Mouse (Mus musculus): ENCODE data around the gene Ces2b. TPM values are rescaled to one million over a fixed set of nuclear protein-coding genes. Genes with fewer than 3 reads are reported as not detected.
"Not testable (repeated sequence)": the region's sequence is repeated elsewhere in the genome, so short reads cannot be mapped to it uniquely, and the experiment has no call there.

The Ces2b gene
- polyA plus RNA-seq, 1 experiment from 2014 or later = 0.31 TPM

DNA sequence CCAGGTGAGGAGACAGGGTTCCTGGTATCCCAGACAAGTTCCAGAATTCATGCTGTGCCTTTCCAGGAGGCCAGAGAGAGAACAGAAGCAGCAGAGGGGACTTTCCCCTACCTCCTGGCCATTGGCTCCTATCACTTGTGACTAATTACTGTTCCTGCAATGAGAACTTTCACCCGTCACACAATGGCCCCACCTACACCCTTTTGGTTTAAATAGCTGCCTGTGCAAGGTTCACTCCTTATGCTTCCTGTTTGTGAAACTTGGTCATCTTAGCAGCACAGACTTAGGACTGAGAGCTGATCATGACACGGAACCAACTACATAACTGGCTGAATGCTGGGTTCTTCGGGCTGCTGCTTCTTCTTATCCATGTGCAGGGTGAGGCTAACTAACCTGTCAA is 15.5 kb downstream of the Ces2b start, which contains the start of gene Ces2c:
Gene Ces2c, plus strand, starts transcription at position 238 of the 400 bp plus-strand sequence.
- Histone ChIP-seq H3K9me3 (no peaks in the 10 kb centered on the region), H3K27ac (no peak within 1 kb of the TSS), H3K36me3 (no peaks in the 10 kb centered on the region), H3K4me1 (no peaks in the 10 kb centered on the region), H3K9ac (no peak within 1 kb of the TSS), H3K4me2 (no peak within 1 kb of the TSS), H3K27me3 (no peaks in the 10 kb centered on the region), H3K4me3 (no peak within 1 kb of the TSS)
- no peak for ATAC-seq (ENCODE audit: insufficient number of reproducible peaks, insufficient read depth, low FRiP score, low TSS enrichment, low read depth)
- WGBS = 80% methylated on average over 3 of the region's 3 CpGs

DNA sequence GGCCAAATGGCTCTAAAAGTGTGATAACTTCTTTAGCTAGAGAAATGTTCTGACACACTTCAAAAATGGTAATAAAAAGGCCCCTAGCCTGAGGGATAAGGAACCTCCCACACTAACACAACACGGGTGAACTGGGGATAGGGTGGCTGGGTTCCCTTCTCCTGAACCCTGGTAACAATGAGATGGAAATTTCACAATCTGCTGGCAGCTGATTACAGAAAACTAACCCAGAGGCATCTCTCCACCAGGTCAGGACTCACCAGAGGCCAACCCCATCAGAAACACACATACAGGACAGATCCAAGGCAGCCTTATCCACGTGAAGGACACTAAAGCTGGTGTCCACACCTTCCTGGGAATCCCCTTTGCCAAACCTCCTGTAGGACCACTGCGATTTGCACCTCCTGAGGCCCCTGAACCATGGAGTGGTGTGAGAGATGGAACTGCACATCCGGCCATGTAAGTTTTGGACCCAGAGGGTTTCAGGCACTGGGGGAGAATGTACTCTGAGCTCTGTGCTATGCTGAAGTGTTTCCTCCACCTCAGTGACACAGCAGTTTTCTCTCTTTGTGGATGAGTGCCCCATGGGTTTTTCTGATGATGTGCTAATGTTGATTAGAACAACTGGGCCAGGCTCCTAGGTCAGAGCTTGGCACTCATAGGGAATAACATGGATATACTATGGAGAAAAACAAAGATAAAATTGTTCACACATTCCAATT is 16.5 kb downstream of the Ces2b start:
- Histone ChIP-seq H3K27me3 (no peaks in the 10 kb centered on the region), H3K9ac (no peak overlapping the region), H3K4me2 (no peak overlapping the region), H3K36me3 (no peaks in the 10 kb centered on the region), H3K9me3 (no peaks in the 10 kb centered on the region), H3K4me3 (no peak overlapping the region), H3K4me1 (no peaks in the 10 kb centered on the region), H3K27ac (no peak overlapping the region)
- 70% methylated on average over 4 of the region's 4 CpGs for WGBS
- ATAC-seq (ENCODE audit: insufficient number of reproducible peaks, insufficient read depth, low FRiP score, low TSS enrichment, low read depth) = no peak

DNA sequence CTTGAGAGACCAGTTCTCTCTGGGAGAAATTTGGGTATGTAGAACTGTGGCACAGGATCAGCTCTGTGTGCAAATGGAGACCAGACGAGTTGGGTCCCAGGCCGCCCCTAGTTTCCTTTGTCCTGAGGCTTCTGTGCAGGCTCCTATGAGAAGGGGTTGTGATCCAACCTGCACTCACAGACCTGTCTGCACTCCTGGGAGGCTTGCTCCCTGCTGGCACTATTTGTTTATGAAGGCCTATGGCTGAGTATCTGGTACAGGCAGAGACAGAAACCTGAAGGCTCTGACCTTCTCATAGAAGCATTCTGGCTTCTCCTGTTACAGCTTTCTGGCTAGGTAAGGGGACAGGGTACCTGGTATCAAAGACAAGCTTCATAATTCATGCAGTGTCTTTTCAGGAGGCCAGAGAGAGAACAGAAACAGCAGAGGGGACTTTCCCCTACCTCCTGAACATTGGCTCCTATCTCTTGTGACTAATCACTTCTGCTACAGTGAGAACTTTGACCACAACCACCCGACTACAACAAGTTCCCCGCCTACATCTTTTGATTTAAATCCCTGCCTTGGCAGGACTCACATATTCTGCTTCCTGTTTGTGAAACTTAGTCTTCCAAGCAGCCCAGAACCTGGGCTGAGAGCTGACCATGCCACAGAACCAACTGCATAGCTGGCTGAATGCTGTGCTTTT is 35.6 kb downstream of the Ces2b start:
- H3K27me3 ChIP-seq; H3K36me3 ChIP-seq; H3K4me3 ChIP-seq; H3K9me3 ChIP-seq; H3K9ac ChIP-seq; H3K4me1 ChIP-seq; ATAC-seq (ENCODE audit: insufficient number of reproducible peaks, insufficient read depth, low FRiP score, low TSS enrichment, low read depth); H3K4me2 ChIP-seq; H3K27ac ChIP-seq: not testable (repeated sequence)
- WGBS = no CpG with 5 or more reads among the region's 4 CpGs

DNA sequence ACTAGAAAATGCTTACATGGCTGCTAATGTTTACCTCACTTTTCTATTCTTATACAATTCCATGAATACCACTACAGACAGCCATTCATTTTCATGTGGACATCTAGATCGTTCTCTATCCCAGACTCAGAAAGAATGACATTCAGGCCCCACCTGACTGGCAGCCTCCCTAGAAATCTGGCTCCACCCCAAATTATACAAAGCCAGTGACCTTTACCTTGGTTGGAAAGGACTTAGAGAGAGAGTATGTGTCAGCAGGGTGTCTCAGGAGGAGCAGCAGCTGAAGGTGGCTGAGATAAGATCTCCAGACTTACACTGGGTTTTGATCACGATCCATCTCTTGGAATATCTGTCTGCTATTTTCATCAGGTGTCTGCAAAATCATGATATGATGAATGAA is 37.5 kb downstream of the Ces2b start:
- no CpG with 5 or more reads among the region's 2 CpGs for WGBS
- H3K27me3 ChIP-seq; H3K36me3 ChIP-seq; H3K27ac ChIP-seq; H3K9me3 ChIP-seq; H3K4me2 ChIP-seq; ATAC-seq (ENCODE audit: insufficient number of reproducible peaks, insufficient read depth, low FRiP score, low TSS enrichment, low read depth); H3K9ac ChIP-seq; H3K4me3 ChIP-seq; H3K4me1 ChIP-seq: not testable (repeated sequence)

DNA sequence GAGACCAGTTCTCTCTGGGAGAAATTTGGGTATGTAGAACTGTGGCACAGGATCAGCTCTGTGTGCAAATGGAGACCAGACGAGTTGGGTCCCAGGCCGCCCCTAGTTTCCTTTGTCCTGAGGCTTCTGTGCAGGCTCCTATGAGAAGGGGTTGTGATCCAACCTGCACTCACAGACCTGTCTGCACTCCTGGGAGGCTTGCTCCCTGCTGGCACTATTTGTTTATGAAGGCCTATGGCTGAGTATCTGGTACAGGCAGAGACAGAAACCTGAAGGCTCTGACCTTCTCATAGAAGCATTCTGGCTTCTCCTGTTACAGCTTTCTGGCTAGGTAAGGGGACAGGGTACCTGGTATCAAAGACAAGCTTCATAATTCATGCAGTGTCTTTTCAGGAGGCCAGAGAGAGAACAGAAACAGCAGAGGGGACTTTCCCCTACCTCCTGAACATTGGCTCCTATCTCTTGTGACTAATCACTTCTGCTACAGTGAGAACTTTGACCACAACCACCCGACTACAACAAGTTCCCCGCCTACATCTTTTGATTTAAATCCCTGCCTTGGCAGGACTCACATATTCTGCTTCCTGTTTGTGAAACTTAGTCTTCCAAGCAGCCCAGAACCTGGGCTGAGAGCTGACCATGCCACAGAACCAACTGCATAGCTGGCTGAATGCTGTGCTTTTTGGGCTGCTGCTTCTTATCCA is 55.0 kb downstream of the Ces2b start:
- not testable (repeated sequence) for H3K27me3 ChIP-seq; H3K4me1 ChIP-seq; H3K9me3 ChIP-seq; H3K4me2 ChIP-seq; ATAC-seq (ENCODE audit: insufficient number of reproducible peaks, insufficient read depth, low FRiP score, low TSS enrichment, low read depth); H3K27ac ChIP-seq; H3K36me3 ChIP-seq; H3K4me3 ChIP-seq; H3K9ac ChIP-seq
- WGBS = no CpG with 5 or more reads among the region's 4 CpGs

Other genes with a start within 250 kb of the Ces2b start
- 11.0 and 11.7 TPM in 2 replicates for gene Pdp2, start 240.1 kb upstream of the Ces2b start, polyA plus RNA-seq (2015; fragmentation: Nextera tagmentation; extraction: Ambion mirVana)
- not detected in 2 replicates for gene Cdh16, start 207.2 kb upstream of the Ces2b start, polyA plus RNA-seq (2015; fragmentation: Nextera tagmentation; extraction: Ambion mirVana)
- 3.4 and 6.1 TPM in 2 replicates for gene Rrad, start 200.2 kb upstream of the Ces2b start, polyA plus RNA-seq (2015; fragmentation: Nextera tagmentation; extraction: Ambion mirVana)
- gene Ciao2b, start 189.6 kb upstream of the Ces2b start, polyA plus RNA-seq (2015; fragmentation: Nextera tagmentation; extraction: Ambion mirVana) = 79.5 and 83.5 TPM in 2 replicates
- 0.91 TPM in 1 of 2 replicates, not detected in the other for gene Ces2a, start 97.6 kb upstream of the Ces2b start, polyA plus RNA-seq (2015; fragmentation: Nextera tagmentation; extraction: Ambion mirVana)
- 0.59 TPM in 1 of 2 replicates, not detected in the other for gene Ces2c, start 15.5 kb downstream of the Ces2b start, polyA plus RNA-seq (2015; fragmentation: Nextera tagmentation; extraction: Ambion mirVana)
- gene Ces2e, start 94.7 kb downstream of the Ces2b start, polyA plus RNA-seq (2015; fragmentation: Nextera tagmentation; extraction: Ambion mirVana) = 0.13 and 1.2 TPM in 2 replicates
- not detected in 2 replicates for gene Ces2f, start 115.8 kb downstream of the Ces2b start, polyA plus RNA-seq (2015; fragmentation: Nextera tagmentation; extraction: Ambion mirVana)
- gene Ces2g, start 130.1 kb downstream of the Ces2b start, polyA plus RNA-seq (2015; fragmentation: Nextera tagmentation; extraction: Ambion mirVana) = 0.37 and 1.1 TPM in 2 replicates
- gene Ces2h, start 169.3 kb downstream of the Ces2b start, polyA plus RNA-seq (2015; fragmentation: Nextera tagmentation; extraction: Ambion mirVana) = not detected in 2 replicates
- not detected in 2 replicates for gene Ces3a, start 217.0 kb downstream of the Ces2b start, polyA plus RNA-seq (2015; fragmentation: Nextera tagmentation; extraction: Ambion mirVana)

All from embryonic facial prominence, embryonic 13.5 days (tissue).